Mouse (Mus musculus): ENCODE results near the gene Tmem178. TPM values are rescaled to one million over a fixed set of nuclear protein-coding genes. Genes with fewer than 3 reads are reported as not detected.
A peak's percentile ranks its signal among the peaks of the same experiment; 100 is the strongest.

Tmem178 gene
- total RNA-seq, 2 experiments from 2014 or later: not detected

DNA sequence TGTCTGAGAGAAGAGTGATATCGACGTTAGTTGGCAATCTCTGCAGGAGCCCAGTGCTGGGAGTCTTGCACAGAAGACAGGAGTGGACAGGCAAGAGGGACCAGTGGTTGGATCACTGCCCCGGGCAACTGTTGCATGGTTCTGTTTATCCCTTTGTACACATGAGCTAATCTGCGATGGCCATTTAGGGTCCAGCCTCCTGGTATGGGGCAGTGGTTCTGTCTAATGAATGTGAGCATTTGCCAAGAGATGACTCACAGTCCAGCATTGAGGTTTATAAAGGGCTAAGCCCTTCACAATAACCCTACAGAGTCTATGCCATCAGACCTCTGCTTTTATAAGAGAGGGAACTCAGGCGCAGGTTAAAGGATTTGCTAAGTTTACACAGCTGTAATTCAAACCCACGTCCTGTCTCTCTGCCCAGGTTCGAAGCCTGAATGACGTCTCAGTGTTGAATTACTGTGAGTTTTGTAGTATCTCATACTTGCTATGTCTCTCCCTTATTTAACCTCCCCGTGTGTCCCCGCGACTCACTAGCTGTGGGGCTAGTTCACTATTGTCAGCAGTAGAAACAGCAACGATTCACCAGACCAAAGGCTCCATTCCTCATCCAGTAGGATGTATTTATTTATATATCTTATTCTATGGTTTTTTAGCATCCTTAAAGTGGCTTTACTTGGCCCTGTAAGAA lies 37.4 kb downstream of the Tmem178 start:
- ATAC-seq (replicated peaks; ENCODE audit: low FRiP score, poor library complexity, severe bottlenecking): no peak

DNA sequence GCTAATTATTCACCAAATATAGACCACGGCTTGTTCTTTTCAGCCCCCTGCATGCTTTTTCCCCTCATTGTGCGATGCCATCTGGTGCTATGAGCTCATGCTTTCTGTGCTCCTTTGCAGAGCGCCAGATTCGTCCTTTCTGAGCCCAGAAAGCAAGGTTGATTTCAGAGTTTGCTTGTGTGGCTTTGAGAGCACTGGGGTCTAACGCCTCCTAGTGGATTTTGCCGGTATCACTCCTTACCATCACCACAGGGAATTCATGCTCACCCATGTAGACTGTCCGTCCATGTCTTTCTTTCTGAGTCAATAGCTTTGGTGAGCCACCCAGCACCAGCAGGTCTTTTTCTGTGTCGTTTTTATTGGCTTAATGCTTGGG lies 38.0 kb downstream of the Tmem178 start:
- ATAC-seq (replicated peaks; ENCODE audit: low FRiP score, poor library complexity, severe bottlenecking): no peak

DNA sequence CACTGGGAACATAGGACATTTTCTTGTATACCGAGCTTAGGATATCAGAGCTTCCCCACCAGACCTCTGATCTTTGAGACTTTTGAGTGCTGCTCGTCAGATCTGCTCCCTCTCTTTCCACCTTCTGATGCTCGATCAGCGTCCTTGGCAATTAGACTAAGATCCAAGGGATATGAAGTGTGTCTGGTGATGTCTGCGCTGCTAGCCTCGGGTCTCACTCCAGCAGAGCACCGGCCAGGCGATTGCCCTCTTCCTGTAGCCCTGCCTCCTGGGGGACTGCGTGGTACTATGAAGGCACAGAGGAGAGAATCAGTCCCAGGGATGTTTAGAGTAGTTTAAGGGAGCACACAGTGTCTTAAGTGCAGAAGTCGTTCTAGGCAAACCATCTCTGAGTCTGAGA lies 38.5 kb downstream of the Tmem178 start:
- ATAC-seq (replicated peaks; ENCODE audit: low FRiP score, poor library complexity, severe bottlenecking): no peak

DNA sequence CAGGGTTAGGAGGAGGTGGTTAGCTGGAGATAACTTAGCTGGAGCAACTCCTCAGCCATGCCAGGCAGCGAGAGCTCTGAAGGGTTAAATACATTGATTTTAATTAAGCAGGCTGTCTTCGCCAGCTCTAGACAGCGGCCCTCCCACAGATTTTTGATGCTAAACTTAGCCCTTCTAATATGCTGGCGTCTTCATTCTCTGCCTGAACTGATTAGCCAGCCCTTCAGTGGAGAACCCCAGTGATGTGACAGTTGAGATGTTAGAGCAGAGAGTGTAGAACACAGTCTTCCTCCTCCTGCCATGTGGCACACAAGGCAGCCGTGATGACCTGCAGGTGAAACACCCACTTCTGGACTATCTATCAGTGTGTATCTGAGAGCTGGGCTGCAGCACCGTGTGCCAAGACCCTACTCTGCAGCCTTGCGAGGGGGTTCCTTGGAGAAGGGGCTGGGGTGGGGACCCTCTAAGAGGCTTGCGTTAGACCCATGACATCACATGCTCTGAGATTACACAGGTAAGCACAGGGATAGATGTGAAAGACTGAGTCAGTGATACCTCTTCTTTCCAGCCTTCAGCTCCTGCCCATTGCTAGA lies 47.2 kb downstream of the Tmem178 start:
- no peak for ATAC-seq (replicated peaks; ENCODE audit: low FRiP score, poor library complexity, severe bottlenecking)

DNA sequence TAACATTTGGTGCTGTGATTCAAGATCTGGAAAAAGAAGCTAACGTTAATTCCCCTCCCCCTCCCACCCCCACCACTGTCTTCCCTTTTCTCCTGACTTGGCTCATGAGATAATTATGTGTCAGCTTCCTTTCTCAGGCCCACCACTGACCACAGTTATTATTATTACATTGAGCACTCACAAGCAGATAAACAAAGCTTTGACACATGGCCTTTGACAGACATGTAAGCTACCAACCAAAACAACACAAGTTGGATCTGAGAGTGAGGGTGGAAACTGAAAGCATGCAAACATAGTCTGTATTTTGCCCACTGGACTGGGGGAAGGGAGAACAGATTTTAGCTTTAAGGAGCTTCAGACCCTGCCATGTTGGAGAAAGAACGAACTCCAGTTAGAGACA lies 52.8 kb downstream of the Tmem178 start:
- ATAC-seq (replicated peaks; ENCODE audit: low FRiP score, poor library complexity, severe bottlenecking): no peak

DNA sequence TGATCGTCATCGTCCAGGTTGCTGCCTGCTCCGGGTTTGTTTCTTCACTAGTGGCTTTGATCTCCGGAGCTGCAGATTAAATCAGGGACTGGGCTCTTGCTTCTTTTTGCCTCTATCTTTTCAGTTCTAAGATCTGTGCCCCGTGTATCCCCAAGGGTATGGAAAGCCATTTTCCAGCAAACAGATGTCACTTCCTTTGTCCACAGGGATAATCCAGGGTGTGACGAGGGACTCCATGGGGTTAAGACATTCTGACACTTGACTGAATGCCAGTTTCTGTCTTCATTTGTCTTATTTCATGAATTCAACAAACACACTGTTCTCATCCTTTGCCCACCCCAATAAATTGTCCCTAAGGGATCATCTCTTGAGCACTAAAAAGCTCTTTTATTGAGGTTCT lies 54.5 kb downstream of the Tmem178 start:
- no peak for ATAC-seq (replicated peaks; ENCODE audit: low FRiP score, poor library complexity, severe bottlenecking)

DNA sequence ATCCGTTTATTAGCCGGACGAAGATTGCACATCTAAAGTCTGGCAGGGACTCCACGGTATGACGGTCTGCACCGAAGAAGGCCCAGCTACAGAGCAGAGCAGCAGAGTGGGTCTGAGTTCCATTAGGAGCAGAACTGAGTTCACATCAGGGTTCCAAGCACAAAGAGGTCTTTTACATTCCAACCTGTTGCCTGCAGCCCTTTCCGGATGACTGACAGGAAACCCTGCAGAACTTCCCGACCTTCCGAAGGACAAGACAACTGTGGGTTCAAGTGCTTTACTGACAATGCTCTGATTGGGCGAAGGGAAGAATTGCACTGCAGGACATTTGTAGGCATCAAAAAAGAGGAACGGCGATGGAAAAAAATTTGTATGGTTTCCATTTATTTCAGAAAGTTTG lies 56.6 kb downstream of the Tmem178 start:
- ATAC-seq (replicated peaks; ENCODE audit: low FRiP score, poor library complexity, severe bottlenecking): no peak

DNA sequence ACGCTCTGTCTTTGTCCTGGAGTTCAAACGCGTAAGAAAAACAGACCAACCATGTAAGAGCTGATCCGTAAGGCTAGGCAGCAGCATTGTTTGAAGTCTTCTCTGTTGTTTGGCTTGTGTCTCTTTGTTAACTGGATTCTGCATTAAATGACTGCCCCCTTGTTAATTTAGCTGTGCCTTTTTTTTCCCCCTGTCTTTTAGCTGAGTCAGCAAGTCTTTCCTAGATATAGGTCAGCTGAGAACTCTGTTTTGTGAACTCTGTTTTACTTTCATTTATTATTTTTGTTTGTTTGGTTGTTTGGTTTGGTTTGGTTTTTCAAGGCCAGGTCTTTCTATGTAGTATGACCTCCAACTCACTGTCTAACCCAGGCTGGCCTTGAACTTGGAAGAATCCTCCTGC lies 57.2 kb downstream of the Tmem178 start:
- no peak for ATAC-seq (replicated peaks; ENCODE audit: low FRiP score, poor library complexity, severe bottlenecking)

DNA sequence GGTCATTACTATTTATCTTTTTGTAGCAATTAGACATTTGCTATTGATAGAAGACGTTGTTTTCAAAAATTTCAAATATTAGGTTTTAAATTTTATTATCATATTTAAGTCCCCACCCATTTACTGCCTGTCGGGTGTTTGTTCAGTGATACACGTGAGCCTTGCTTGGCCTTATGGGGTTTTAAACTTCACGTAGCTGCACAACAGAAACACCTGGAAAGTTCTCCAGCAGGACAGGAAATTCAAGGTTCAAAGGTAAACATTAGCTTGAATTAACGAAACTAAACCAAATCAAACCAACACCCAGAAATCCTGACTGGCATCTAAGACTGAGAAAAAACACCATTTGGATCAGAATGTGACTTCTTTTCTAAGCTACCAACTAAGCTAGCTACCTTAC lies 57.7 kb downstream of the Tmem178 start:
- no peak for ATAC-seq (replicated peaks; ENCODE audit: low FRiP score, poor library complexity, severe bottlenecking)

DNA sequence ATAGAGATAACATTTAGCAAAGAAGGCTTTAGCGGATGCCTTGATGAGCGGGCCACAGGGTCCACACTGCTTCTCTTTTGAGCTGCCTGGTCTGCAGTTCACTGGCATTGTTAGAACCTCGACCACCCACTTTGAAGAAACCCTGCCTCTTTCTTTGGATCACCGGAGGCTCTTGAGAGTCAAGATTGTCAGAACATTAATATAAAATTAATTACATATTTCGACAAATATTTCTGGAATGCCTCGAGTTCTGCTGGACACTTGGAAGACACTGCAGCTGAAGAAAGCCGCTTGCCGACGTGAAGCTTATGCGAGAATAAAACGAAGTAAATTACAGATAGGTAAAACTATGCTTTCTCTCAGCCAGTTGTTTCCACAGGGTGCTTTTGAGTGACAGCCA lies 60.0 kb downstream of the Tmem178 start:
- ATAC-seq (replicated peaks; ENCODE audit: low FRiP score, poor library complexity, severe bottlenecking): no peak

DNA sequence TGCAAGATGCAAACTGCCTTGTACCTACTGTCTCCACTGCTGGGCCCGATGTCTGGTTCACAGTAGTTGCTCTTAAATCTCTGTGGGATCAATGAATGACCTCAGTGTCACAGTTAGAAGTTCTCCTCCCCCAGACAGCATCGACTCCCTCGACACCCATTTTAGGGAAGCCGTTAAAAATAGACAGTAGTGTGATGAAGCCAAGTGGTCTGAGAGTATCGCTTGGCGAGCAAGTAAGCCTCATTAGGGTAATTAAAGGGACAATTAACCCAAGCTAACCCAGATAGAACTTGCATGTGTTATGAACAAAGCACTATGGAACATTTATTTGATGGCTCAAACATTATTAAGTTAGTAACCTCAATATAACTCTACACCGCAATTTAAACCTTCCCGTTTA lies 60.9 kb downstream of the Tmem178 start:
- no peak for ATAC-seq (replicated peaks; ENCODE audit: low FRiP score, poor library complexity, severe bottlenecking)

DNA sequence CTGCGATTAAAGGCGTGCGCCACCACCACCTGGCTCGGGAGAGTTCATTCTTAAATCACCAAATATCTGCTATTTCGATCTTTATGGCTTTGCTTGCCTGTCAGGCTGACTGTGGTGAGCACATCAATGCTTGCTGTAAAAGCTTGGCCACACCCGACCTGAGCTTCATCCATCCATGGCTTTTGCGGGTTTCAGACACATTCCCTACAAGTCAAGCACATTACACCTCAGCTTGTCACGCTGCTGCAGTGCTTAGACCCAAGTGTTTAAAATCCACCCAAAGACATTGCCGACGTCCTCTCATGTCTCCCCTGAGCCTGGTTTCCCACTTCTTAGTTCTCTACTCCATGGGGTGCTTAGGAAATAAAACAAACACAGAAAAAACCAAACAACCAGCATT lies 64.7 kb downstream of the Tmem178 start:
- ATAC-seq (replicated peaks; ENCODE audit: low FRiP score, poor library complexity, severe bottlenecking): no peak

DNA sequence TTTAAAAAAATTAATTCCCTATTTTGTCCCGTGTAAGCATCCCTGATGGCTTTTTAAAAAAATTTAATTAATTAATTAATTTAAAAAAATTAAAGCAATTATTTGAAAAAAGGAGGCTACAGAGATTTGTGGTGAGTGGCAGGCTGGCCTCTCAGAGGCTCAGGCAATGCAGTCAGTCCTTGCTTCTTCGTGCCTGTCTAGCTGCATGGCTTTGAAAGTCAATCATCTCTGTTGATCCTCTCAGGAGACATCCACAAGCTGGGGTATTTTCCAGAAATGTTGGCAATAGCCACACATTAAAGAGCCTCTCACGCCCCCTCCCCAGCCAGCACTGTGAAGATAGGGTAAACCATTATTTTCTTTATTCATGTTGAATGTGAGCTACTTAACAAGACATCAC lies 65.8 kb downstream of the Tmem178 start:
- no peak for ATAC-seq (replicated peaks; ENCODE audit: low FRiP score, poor library complexity, severe bottlenecking)

DNA sequence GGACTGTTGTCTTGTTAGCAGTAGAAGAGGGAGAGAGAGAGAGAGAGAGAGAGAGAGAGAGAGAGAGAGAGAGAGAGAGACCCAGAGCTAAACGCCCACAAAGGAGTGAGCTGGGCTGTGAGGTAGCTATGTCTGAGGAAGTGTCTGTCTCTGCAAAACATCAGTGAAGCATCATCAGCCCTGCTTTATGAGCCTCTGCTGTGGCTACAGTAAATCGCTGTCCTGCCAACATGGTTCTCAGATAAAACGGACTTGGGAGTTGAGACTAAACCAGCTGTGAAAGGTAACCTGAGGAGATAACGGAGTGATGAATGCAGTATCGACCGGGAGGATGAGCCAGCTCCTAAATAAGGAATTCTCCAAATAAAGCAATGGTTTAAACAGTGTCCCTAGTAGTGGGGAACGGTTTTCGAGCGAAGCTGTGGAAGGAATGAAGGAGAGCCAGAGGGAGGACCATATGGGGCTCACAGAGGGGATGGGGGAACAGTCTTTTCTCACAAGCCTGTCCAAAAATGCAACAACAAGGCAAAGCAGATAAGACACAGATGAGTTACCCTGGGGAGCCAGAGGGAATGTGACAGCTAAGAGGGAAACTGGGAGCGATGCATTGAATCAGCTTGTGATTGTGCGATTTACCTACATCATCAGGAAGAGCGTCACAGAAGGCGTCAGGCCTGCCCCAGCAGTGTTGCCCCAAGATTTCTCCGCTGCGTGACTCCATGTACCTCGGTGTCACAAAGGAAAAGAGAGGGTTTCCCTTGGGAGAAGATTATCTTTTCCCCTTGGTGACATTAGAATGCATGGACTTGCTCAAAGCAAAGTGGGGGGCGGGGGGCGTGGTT lies 66.6 kb downstream of the Tmem178 start:
- ATAC-seq (replicated peaks; ENCODE audit: low FRiP score, poor library complexity, severe bottlenecking): no peak

DNA sequence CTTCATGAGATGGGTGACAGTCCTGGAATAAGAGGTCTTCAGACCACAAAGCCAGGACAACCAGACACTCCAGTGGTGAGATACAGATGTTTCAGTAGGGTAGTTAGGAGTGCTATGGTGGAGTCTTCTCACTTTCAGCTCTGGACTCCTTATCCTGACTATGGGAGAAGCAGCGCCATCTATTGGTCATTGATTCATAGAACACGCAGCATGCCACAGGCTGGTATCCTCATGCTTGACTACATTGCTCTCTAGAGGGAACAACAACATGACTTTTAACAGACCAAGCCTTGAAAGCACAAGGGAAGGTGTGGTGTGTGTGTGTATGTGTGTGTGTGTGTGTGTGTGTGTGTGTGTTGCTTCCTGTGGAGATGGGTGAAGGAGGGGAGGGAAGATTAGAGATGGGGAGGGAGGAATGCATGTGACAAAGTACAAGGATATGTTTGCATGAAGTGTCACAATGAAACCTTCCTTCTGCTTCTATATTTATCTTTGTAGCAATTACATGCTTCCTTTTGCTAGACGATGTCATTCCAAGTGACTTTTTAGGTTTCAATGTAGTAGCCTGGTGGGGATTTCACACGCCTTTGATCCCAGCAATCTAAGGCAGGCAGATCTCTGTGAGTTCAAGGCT lies 71.5 kb downstream of the Tmem178 start:
- no peak for ATAC-seq (replicated peaks; ENCODE audit: low FRiP score, poor library complexity, severe bottlenecking)

DNA sequence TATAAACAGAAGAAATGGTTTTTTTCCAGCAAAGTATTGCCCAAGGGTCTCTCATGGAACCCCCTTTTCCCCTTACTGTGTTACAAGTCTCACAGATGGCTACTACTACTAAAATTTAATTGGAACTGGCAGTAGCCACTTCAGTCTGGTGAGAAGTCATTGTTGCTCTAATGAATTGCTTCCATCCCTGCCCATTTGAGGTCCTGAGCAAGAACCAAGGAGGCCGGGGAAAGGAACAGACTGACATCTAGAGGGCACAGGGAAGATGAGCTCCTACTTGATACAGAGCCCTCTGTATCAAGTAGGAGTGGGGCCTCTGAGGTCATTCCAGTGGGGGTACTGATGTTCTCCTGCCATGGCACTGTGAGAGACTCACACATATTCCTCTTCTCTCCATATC lies 72.7 kb downstream of the Tmem178 start:
- no peak for ATAC-seq (replicated peaks; ENCODE audit: low FRiP score, poor library complexity, severe bottlenecking)

DNA sequence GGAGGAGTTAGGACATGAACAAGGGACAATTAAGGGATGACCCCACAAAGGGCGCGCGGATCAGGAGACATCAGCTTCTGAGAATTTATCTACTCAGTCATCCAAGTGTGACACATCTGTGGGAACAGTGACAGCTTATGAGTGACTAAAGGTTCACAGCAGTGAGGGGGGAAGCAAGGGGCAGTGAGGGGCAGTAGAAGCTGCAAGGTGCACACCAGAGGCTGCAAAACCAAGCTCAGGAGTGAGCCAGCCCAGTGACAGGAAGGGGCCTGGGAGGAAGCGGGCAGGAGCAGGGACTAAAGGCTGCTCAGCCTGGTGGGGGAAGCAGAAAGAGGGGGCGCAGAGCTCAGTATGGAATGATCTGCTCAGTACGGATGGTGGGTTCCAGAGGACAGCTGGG lies 82.9 kb downstream of the Tmem178 start:
- ATAC-seq (replicated peaks; ENCODE audit: low FRiP score, poor library complexity, severe bottlenecking): no peak

DNA sequence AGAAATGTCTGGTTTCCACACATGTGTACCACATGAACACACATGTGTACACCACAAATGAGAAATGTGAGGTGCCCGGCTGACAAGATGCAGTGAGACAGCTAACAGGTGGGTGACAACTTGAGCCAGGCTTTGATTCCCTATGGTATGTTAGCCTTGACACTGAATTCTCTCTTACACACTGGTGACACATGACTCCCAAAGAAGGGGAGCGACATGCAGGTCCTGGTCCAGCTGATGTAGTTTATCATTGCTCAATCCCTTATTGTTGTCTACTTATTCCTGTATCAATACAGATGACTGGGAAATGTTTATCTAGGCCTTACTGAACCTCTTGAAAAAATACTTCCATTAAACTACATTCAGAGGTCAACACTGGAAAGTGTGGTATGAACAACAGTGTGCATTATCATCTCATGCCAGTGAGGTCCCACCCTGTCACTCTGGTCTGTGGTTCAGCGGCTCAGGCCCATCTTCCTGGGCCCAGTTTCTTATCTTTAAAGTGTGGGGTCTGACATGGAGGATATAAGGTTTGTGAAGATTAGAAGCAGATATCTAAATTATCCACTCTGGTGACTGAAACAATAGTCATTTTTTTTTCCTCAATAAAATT lies 87.5 kb downstream of the Tmem178 start:
- peak; percentile 80 for ATAC-seq (replicated peaks; ENCODE audit: low FRiP score, poor library complexity, severe bottlenecking)

DNA sequence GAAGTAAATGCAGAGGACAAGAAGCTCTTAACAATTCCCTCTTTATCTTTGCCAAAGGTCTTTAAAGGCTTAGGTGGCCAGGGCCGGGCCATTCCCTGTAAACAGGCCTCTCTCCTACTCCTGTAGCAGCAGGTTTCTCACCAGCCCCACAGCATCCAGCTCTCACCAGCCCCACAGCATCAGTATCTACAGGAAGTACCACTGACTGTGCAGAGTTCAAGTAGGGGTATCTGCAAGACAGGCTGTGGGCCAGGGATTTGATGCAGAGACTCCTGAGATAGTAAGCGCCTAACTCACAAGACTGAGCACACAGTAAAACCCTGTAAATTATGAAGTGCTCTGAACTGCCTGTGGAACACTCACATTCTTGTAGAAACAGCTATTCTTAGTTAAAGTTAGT lies 88.5 kb downstream of the Tmem178 start:
- ATAC-seq (replicated peaks; ENCODE audit: low FRiP score, poor library complexity, severe bottlenecking): no peak

DNA sequence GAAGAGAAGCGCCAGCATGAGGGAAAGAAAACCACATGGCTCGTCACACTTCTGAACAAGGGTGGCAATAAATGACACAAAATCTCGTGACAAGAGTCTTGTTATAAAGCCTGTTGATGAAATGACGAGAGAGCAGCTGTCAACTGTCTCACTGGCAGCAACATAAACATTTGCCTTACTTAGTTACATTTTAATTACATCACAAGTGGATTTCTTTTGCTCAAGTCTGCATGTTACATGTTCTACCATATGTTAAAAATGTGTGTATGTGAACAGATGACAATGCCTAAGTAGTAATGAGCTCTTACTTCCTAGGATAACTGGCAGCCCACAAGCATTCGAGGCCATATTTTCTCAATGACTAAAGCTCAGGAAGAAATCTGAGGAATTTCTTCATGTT lies 90.9 kb downstream of the Tmem178 start:
- ATAC-seq (replicated peaks; ENCODE audit: low FRiP score, poor library complexity, severe bottlenecking): no peak

Data from erythroid progenitor cell, adult 5-6 weeks (primary cell).